Mouse (Mus musculus) CD8-positive naive resting alpha-beta T cell, adult 2 months (primary cell): Measurements from ENCODE around the gene Pate1.

ENCODE experiments used
- DNase-seq, 2 experiments: peaks; one replicate each; pipeline ENCODE4 v3.0.0; 2022; ENCODE audit warnings: low read depth in 2 of 2, low spot score in 2 of 2

Pate1 gene

DNA sequence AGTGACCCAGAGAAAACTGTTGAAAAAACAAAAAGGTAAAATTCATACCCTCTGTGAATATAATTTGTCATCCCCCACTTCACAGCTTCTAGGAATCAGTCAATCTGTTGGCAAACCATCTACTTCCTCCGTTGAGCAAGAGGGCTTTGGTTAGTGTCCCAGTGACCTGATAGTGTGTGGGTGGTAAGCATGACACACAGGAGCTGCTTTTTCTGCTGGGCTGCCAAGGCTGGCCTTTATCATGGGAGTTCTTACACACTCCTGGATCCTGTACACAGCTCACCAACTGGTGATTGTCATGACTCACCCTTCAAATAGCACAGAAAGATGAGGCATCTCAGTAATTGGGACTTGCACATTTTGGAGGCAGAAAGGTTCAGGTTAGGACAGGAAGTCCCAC is at the start of gene Pate1:
Pate1 (minus strand) TSS at position 378 of the 400 bp plus-strand sequence.
- DNase-seq: no peak

DNA sequence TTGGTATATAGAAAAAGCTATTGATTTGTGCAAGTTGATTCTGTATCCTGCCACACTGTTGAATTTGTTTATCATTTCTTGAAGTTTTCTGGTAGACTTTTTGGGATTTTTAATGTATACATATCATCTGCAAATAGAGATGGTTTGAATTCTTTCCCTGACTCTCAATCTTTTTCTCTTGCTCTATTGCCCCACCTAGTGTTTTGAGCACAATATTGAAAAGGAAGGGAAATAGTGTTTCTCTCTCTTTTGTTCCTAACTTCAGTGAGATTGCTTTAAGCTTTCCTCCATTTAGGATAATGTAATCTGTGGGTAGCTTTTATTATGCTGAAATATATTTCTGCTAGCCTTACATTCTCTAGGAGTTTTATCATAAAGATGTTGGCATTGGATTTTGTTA is 20.1 kb upstream of the Pate1 start:
- DNase-seq: no peak

DNA sequence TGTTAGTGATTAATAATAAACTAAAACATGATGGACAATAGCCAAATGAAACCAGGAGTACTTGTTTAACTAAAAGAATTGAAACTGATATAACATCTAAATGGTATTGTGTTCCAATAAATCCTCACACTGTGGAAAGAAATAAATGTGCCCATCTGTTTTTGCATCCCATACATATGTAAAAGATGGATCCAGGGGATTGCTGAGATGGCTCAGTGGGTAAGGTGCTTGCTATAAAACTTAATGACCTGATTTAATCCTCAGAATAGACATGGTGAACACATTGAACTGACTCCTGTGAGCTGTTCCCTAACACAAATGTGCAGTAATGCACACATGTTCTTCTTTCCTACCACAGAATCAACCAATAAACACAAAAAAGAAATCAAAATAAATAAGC is 4.7 kb upstream of the Pate1 start:
- no peak for DNase-seq

DNA sequence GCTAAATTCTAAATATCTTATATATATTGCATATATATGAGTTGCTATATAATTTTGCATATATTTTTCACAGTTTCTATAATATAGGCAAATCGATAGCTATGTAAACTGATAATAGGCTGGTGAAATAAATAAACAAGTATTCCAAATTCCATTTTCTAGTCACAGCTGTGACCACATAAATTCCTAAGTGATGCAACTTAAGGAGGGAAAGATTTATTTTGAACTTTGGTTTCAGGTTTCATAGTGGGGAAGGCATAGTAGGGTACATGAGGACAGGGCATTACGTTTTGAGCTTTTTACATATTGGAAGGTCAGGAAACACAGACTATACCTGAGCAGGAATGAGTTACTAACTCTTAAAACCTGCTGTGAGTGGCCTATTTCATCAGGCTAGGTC is 13.6 kb downstream of the Pate1 start:
- no peak for DNase-seq

DNA sequence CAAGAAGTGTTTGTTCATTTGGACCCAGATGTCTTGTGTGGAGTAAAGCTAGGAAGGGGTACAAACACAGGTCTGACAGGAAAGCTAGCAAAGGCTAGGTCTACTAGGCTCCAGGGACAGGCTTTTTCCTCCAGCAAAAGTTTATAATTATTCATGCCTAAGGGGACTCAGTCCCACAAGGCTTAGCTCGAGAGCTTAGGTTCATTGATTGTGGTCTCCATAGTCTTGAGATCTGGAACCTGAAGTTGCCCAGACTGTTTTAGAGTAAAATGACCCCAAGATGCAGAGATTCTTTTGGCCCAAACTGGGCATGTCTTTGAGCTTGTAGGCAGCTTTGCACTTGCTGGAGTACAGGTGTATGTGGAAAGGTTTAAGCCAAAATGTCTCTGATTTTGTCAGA is 39.1 kb downstream of the Pate1 start, which contains the start of gene Pate3:
Pate3 (minus strand) TSS at position 101 of the 400 bp plus-strand sequence.
- DNase-seq: no peak
